Mouse (Mus musculus): ENCODE measurements around the gene Gm10197.

The Gm10197 gene

GRCm38 (mm10) chr19:53360265-53360958 lies 11.2 kb downstream of the Gm10197 start:
- in situ Hi-C loops (cut with MseI, MboI) = loop anchor here (5.0 kb wide), 1 partner anchor 113 kb away; no protein-coding TSS in a partner anchor

GRCm38 (mm10) chr19:53359160-53360033 lies 12.2 kb downstream of the Gm10197 start:
- in situ Hi-C loops (cut with MseI, MboI) = loop anchor here (5.0 kb wide), 1 partner anchor 112 kb away; no protein-coding TSS in a partner anchor

- in situ Hi-C loops (cut with MseI, MboI) = no loop called here
Observed at GRCm38 (mm10) chr19:53355065-53355464, 16.5 kb downstream of the Gm10197 start.

GRCm38 (mm10) chr19:53354271-53355000 lies 17.1 kb downstream of the Gm10197 start:
- in situ Hi-C loops (cut with MseI, MboI) = no loop called here

GRCm38 (mm10) chr19:53353864-53354263 lies 17.7 kb downstream of the Gm10197 start:
- in situ Hi-C loops (cut with MseI, MboI) = no loop called here

- in situ Hi-C loops (cut with MseI, MboI) = no loop called here
Observed at GRCm38 (mm10) chr19:53345766-53346165, 25.8 kb downstream of the Gm10197 start.

- in situ Hi-C loops (cut with MseI, MboI) = no loop called here
Observed at GRCm38 (mm10) chr19:53344062-53344461, 27.5 kb downstream of the Gm10197 start.

- in situ Hi-C loops (cut with MseI, MboI) = no loop called here
Observed at GRCm38 (mm10) chr19:53343174-53343881, 28.2 kb downstream of the Gm10197 start.

GRCm38 (mm10) chr19:53340423-53340822 lies 31.1 kb downstream of the Gm10197 start:
- in situ Hi-C loops (cut with MseI, MboI) = no loop called here

- in situ Hi-C loops (cut with MseI, MboI) = no loop called here
Observed at GRCm38 (mm10) chr19:53335241-53335640, 36.3 kb downstream of the Gm10197 start.

GRCm38 (mm10) chr19:53333730-53334129 lies 37.8 kb downstream of the Gm10197 start:
- in situ Hi-C loops (cut with MseI, MboI) = no loop called here

- in situ Hi-C loops (cut with MseI, MboI) = no loop called here
Observed at GRCm38 (mm10) chr19:53331882-53332500, 39.6 kb downstream of the Gm10197 start.

GRCm38 (mm10) chr19:53329992-53330381 lies 41.6 kb downstream of the Gm10197 start:
- in situ Hi-C loops (cut with MseI, MboI) = no loop called here

GRCm38 (mm10) chr19:53329221-53329991 lies 42.2 kb downstream of the Gm10197 start:
- in situ Hi-C loops (cut with MseI, MboI) = no loop called here

- in situ Hi-C loops (cut with MseI, MboI) = no loop called here
Observed at GRCm38 (mm10) chr19:53328116-53328515, 43.5 kb downstream of the Gm10197 start.

GRCm38 (mm10) chr19:53325578-53326295 lies 45.8 kb downstream of the Gm10197 start:
- in situ Hi-C loops (cut with MseI, MboI) = no loop called here

- in situ Hi-C loops (cut with MseI, MboI) = no loop called here
Observed at GRCm38 (mm10) chr19:53324866-53325265, 46.7 kb downstream of the Gm10197 start.

GRCm38 (mm10) chr19:53322438-53323048 lies 49.0 kb downstream of the Gm10197 start:
- in situ Hi-C loops (cut with MseI, MboI) = no loop called here
